Comparison of ENCODE assay signal across 16 mouse cellular contexts in genomic region chr11:70720567-70720966, GRCm38 (mm10). TPM values are rescaled to one million over a fixed set of nuclear protein-coding genes. Genes with fewer than 3 reads are reported as not detected.
DNase-seq lines count a peak whose midpoint lies in the region; ATAC-seq lines count a peak whose summit lies in the region.
"Had no signal": no experiment of that assay in that cellular context is flagged by ENCODE, and none has a peak within 500 bp of the region (broad histone marks: within the 10 kb centered on the region; RNA-seq: fewer than 3 reads in every experiment).

No protein-coding gene starts in this region.

- peak; percentile 32 for DNase-seq in heart, adult 8-10 months (ENCODE audit: low spot score)
- DNase-seq in spleen, postnatal 36 days (ENCODE audit: low spot score in 2 of 2): peak; percentile 65 to 68
- no peak for DNase-seq in spleen, adult 18-20 months
- no peak for DNase-seq in retina, embryonic 14.5 days (ENCODE audit: low spot score)
- no peak for DNase-seq in kidney, postnatal 10 days
- DNase-seq in ovary, postnatal 14 days (ENCODE audit: low spot score): no peak
- DNase-seq: cerebellum, postnatal 25 days; kidney, postnatal 4 days; liver, embryonic 13.5 days; retina, postnatal 1 day had no signal

- no peaks in the 10 kb centered on the region; the same call in 1 of the 2 replicates for H3K4me1 ChIP-seq in heart, embryonic 11.5 days (ENCODE audit: control insufficient read depth, insufficient read depth, low read length)
- peaks cover 18% of the 10 kb centered on the region for H3K4me1 ChIP-seq in megakaryocyte, embryonic 14.5 days
- H3K4me1 ChIP-seq: embryonic facial prominence, embryonic 13.5 days; forebrain, embryonic 12.5 days; heart, embryonic 15.5 days; liver, embryonic 13.5 days had no signal

- H3K4me3 ChIP-seq in heart, embryonic 11.5 days (ENCODE audit: low read depth, low read length): no peak overlapping the region
- H3K4me3 ChIP-seq in megakaryocyte, embryonic 14.5 days (replicated peaks): peak overlapping the region; percentile 38
- H3K4me3 ChIP-seq: embryonic facial prominence, embryonic 13.5 days; forebrain, embryonic 12.5 days; heart, embryonic 15.5 days; liver, embryonic 13.5 days had no signal

- WGBS in heart, embryonic 11.5 days (ENCODE audit: insufficient replicate concordance): 85% methylated on average over 3 of the region's 3 CpGs

- no peak for ATAC-seq in heart, embryonic 11.5 days (replicated peaks; ENCODE audit: insufficient number of reproducible peaks, low FRiP score, low TSS enrichment)

- no peaks in the 10 kb centered on the region for H3K9me3 ChIP-seq in heart, embryonic 11.5 days (replicated peaks; ENCODE audit: control insufficient read depth, low read length)
- H3K9me3 ChIP-seq in megakaryocyte, embryonic 14.5 days: peaks cover 6% of the 10 kb centered on the region
- H3K9me3 ChIP-seq: embryonic facial prominence, embryonic 13.5 days; forebrain, embryonic 12.5 days; heart, embryonic 15.5 days; liver, embryonic 13.5 days had no signal

- no peak overlapping the region for H3K27ac ChIP-seq in heart, embryonic 11.5 days (ENCODE audit: low read depth, low read length)
- H3K27ac ChIP-seq: embryonic facial prominence, embryonic 13.5 days; forebrain, embryonic 12.5 days; heart, embryonic 15.5 days; liver, embryonic 13.5 days had no signal

- no peak overlapping the region for H3K4me2 ChIP-seq in heart, embryonic 11.5 days
- H3K4me2 ChIP-seq: embryonic facial prominence, embryonic 13.5 days; forebrain, embryonic 12.5 days; heart, embryonic 15.5 days; liver, embryonic 13.5 days; midbrain, embryonic 11.5 days had no signal

- H3K9ac ChIP-seq in heart, embryonic 11.5 days (ENCODE audit: low read depth, low read length): no peak overlapping the region
- H3K9ac ChIP-seq: embryonic facial prominence, embryonic 13.5 days; forebrain, embryonic 12.5 days; heart, embryonic 15.5 days; liver, embryonic 13.5 days had no signal

- H3K27me3 ChIP-seq in heart, embryonic 11.5 days (ENCODE audit: control insufficient read depth, insufficient read depth, low read length): no peaks in the 10 kb centered on the region
- peaks cover 86% of the 10 kb centered on the region for H3K27me3 ChIP-seq in megakaryocyte, embryonic 14.5 days (replicated peaks)
- H3K27me3 ChIP-seq: embryonic facial prominence, embryonic 13.5 days; forebrain, embryonic 12.5 days; heart, embryonic 15.5 days had no signal

- H3K36me3 ChIP-seq in heart, embryonic 11.5 days (ENCODE audit: control insufficient read depth, insufficient read depth, low read length): peaks cover 40% of the 10 kb centered on the region
- H3K36me3 ChIP-seq in megakaryocyte, embryonic 14.5 days (replicated peaks; ENCODE audit: low read length): peaks cover 32% of the 10 kb centered on the region

RNA-seq across cellular contexts. Expression of gene Kif1c, which starts 20.2 kb away (rescaled TPM):
- 100 to 1,000 TPM; 456 to 555 (median 507) TPM for total RNA-seq in heart, adult 8-10 months (2022)
- 9.8 and 11.4 TPM in 2 replicates for polyA plus RNA-seq in heart, embryonic 11.5 days (2014; fragmentation: Nextera tagmentation; extraction: Ambion mirVana)
- 6.4 and 13.9 TPM in 2 replicates for polyA plus RNA-seq in megakaryocyte, embryonic 14.5 days (2012; ENCODE audit: insufficient read depth, low replicate concordance)

RNA-seq across cellular contexts. Expression of gene Inca1, which starts 20.6 kb away (rescaled TPM):
- 1 to 10 TPM; 5.1 to 6.7 (median 5.6) TPM for total RNA-seq in heart, adult 8-10 months (2022)
- polyA plus RNA-seq in heart, embryonic 11.5 days (2014; fragmentation: Nextera tagmentation; extraction: Ambion mirVana): 0.89 and 2.2 TPM in 2 replicates
- not detected in 2 replicates for polyA plus RNA-seq in megakaryocyte, embryonic 14.5 days (2012; ENCODE audit: insufficient read depth, low replicate concordance)

RNA-seq across cellular contexts. Expression of gene Camta2, which starts 32.7 kb away (rescaled TPM):
- total RNA-seq in heart, adult 8-10 months (2022): 10 to 100 TPM; 32.4 to 41.1 (median 34.2) TPM
- 10.6 and 14.4 TPM in 2 replicates for polyA plus RNA-seq in heart, embryonic 11.5 days (2014; fragmentation: Nextera tagmentation; extraction: Ambion mirVana)
- 22.6 and 68.5 TPM in 2 replicates for polyA plus RNA-seq in megakaryocyte, embryonic 14.5 days (2012; ENCODE audit: insufficient read depth, low replicate concordance)

RNA-seq across cellular contexts. Expression of gene Zfp3, which starts 43.4 kb away (rescaled TPM):
- total RNA-seq in heart, adult 8-10 months (2022): 1 to 10 TPM; 6.1 to 8.6 (median 7.5) TPM
- polyA plus RNA-seq in heart, embryonic 11.5 days (2014; fragmentation: Nextera tagmentation; extraction: Ambion mirVana): 7.1 and 9.3 TPM in 2 replicates
- polyA plus RNA-seq in megakaryocyte, embryonic 14.5 days (2012; ENCODE audit: insufficient read depth, low replicate concordance): 0.55 TPM in 1 of 2 replicates, not detected in the other

RNA-seq across cellular contexts. Expression of gene Spag7, which starts 51.4 kb away (rescaled TPM):
- 100 to 1,000 TPM in 1 of 4 experiments, 10 to 100 TPM in 3; 89.6 to 119 (median 95.7) TPM for total RNA-seq in heart, adult 8-10 months (2022)
- polyA plus RNA-seq in heart, embryonic 11.5 days (2014; fragmentation: Nextera tagmentation; extraction: Ambion mirVana): 187 and 201 TPM in 2 replicates
- 40.5 and 288 TPM in 2 replicates for polyA plus RNA-seq in megakaryocyte, embryonic 14.5 days (2012; ENCODE audit: insufficient read depth, low replicate concordance)

Comparison
In these comparisons a context has a peak if more than half of its experiments do, and no peak if none do; other contexts are left out.
1. DNase-seq: peak in heart, adult 8-10 months (single experiment) and spleen, postnatal 36 days (2 of 2); none in spleen, adult 18-20 months (0 of 2), retina, embryonic 14.5 days (single experiment), kidney, postnatal 10 days (single experiment) and ovary, postnatal 14 days (single experiment).